Mouse (Mus musculus) liver, embryonic 18 days (tissue): Measurements from ENCODE around the gene Syndig1l. TPM values are rescaled to one million over a fixed set of nuclear protein-coding genes. Genes with fewer than 3 reads are reported as not detected.

ENCODE experiments used
- polyA plus RNA-seq: library from polyadenylated mRNA; depleted of rRNA; stranded (reverse); fragments of >200 nt; gene quantifications from 2 replicates; pipeline ENCODE4 v1.2.3, GENCODE M21; 2012; rRNA removed

The Syndig1l gene
- 0.08 TPM in 2 replicates for polyA plus RNA-seq

DNA sequence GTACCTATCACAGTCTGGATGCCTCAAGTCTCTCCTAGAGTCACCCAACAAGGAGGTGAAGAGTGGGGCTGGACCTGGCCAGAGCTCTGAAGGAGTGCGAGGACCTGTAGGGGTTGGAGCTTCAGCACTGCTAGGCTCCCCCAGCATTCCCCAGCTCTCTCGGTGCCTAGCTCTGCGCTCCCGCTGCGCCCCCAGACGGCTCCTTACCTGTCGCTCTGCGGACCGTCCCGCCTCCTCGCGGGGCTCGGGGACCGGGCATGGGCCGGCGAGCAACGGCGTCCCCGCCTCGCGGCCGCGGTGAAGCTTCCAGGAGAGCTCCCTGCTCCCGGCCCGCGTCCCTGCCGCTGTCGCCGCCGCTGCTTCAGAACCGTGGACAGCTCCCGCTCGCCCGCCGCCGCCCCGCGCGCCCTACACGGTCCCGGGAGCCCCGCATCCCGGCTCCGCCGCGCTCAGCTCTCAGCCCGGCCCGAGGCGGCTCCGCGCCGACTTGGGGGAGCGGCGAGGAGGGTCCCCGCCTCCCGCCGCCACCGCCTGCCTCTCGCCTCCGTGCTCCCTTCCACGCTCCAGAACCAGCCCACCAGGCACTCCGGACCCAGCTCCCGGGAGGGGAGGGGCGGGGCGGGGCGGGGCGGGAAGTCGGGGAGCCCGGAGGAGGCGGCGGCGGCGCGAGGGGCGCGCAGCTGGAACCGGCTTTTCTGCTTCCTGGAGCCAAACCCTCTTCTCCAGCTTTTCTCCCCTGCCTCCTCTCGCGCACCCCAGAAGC, at the start of gene Syndig1l:
Gene Syndig1l, minus strand, starts transcription at position 513 of the 763 bp plus-strand sequence.

DNA sequence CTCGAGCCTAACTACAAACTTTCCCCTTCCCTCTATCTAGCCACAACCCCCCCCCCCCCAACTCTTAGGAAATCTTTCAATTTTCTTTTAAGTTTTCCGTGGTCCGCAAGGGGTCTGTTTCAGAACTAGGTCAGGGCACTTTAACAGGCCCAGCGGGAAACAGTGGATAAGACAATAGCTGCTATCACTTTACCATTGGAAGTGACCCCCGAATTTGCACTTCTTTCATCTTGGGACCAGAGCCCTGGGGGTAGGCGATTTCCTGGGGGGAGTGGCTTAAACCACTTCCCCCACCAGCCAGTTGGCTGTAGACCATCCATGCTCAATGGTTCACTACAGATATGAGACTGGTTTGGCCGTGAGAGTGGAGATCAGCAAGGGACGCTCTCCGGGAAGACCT, 58.0 kb downstream of the Syndig1l start, which contains the start of gene Vrtn:
Gene Vrtn, plus strand, starts transcription at position 366 of the 400 bp plus-strand sequence.

Other genes with a start within 250 kb of the Syndig1l start
- gene Aldh6a1, start 247.8 kb downstream of the Syndig1l start, polyA plus RNA-seq, result 57.0 and 59.6 TPM in 2 replicates
- 6.0 and 7.0 TPM in 2 replicates for gene Lin52, start 247.4 kb downstream of the Syndig1l start, polyA plus RNA-seq
- gene Vsx2, start 129.1 kb downstream of the Syndig1l start, polyA plus RNA-seq, result not detected in 2 replicates
- gene Abcd4, start 81.4 kb downstream of the Syndig1l start, polyA plus RNA-seq, result 4.5 and 5.5 TPM in 2 replicates
- not detected in 2 replicates for gene Vrtn, start 57.8 kb downstream of the Syndig1l start, polyA plus RNA-seq
- gene Npc2, start 74.3 kb upstream of the Syndig1l start, polyA plus RNA-seq, result 43.3 and 50.5 TPM in 2 replicates
- gene Isca2, start 74.4 kb upstream of the Syndig1l start, polyA plus RNA-seq, result 60.1 and 66.6 TPM in 2 replicates
- 1.1 and 1.5 TPM in 2 replicates for gene Ltbp2, start 177.7 kb upstream of the Syndig1l start, polyA plus RNA-seq